Mouse (Mus musculus) limb, embryonic 15.5 days (tissue): ENCODE results near the gene Bco1. TPM values are rescaled to one million over a fixed set of nuclear protein-coding genes. Genes with fewer than 3 reads are reported as not detected.

Source experiments
- ATAC-seq: fragments of 200-750 bp; cut with Nextera tagmentation; 2 replicates; pipeline ENCODE4 v1.8.0; 2017; ENCODE audit warnings: low read depth, moderate TSS enrichment; ENCODE audit not compliant: insufficient number of reproducible peaks, low FRiP score, low TSS enrichment
- H3K27ac ChIP-seq: fragments of 300-500 bp; sonication (generic); 2 replicates; pipeline ENCODE4 v1.5.1; 2015; ENCODE audit warnings: moderate library complexity, mild to moderate bottlenecking, inconsistent platforms
- H3K27me3 ChIP-seq: fragments of 300-500 bp; sonication (generic); 2 replicates; pipeline ENCODE4 v1.6.1; 2015; ENCODE audit warnings: inconsistent platforms
- H3K36me3 ChIP-seq: fragments of 300-500 bp; sonication (generic); 2 replicates; pipeline ENCODE4 v1.6.1; 2015; ENCODE audit warnings: inconsistent platforms
- H3K4me1 ChIP-seq: fragments of 300-500 bp; sonication (generic); 2 replicates; pipeline ENCODE4 v1.6.1; 2015; ENCODE audit warnings: inconsistent platforms
- H3K4me2 ChIP-seq: fragments of 300-500 bp; sonication (generic); 2 replicates; pipeline ENCODE4 v1.6.1; 2015; ENCODE audit warnings: mild to moderate bottlenecking, inconsistent platforms
- H3K4me3 ChIP-seq: fragments of 300-500 bp; sonication (generic); 2 replicates; pipeline ENCODE4 v1.5.1; 2015; ENCODE audit warnings: mild to moderate bottlenecking, inconsistent platforms
- H3K9ac ChIP-seq: fragments of 300-500 bp; sonication (generic); 2 replicates; pipeline ENCODE4 v1.6.1; 2015; ENCODE audit warnings: inconsistent platforms
- H3K9me3 ChIP-seq: fragments of 300-500 bp; sonication (generic); 2 replicates; pipeline ENCODE4 v1.6.1; 2016; ENCODE audit warnings: inconsistent platforms
- whole genome bisulfite sequencing: fragments of 180-500 bp; shearing (Covaris S2); methylation state at CpG from one replicate; pipeline ENCODE4 v1.1.7; 2015; 5-methylcytosine and 5-hydroxymethylcytosine counted together
- polyA plus RNA-seq: library from polyadenylated mRNA; unstranded; fragments of >200 nt; fragmentation: Nextera tagmentation; extraction: Ambion mirVana; gene quantifications from 2 replicates; pipeline ENCODE4 v1.2.1, GENCODE M21; 2015

The Bco1 gene
- polyA plus RNA-seq, 1 experiment from 2014 or later, result 0.47 TPM

DNA sequence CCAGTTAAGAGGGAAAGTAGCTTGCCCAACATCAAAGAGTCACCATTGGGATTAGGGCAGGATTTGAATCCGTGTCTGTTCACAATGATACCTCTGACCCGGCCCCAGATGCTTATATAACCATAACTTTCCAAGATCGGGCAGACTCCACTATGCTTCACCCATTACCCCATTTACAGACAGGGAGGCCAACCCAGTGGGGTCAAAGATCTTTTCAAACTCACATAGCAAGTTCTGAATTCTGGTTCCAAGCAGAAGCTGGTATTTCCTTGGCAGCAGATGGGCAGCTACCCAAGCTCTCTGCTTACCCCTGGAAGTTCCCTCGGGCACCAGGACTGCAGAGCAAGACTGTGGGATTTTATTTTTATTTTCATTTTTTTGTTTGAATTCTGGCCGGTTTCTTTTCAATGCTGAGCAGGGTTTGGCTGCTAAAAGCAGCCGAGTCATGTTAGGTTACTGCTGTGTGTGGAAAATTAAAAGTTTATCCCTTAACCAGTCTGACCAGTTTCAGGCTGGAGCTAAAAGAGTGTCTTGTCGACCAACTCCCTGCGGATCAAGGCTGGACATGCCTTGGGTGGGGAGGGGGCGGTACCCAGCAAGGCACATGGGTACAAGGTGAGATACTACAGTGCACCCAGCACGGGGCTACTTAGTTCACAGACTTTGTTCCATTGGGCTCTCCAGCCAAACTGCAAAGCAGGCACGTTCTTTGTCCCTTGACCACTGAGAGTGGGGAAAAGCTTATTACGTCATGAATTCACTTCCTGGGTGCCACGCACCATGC lies 28.4 kb downstream of the Bco1 start:
- H3K4me3 ChIP-seq, result no peak overlapping the region
- H3K27me3 ChIP-seq, result no peaks in the 10 kb centered on the region
- ATAC-seq, result peak; percentile 26; the same call in 1 of the 2 replicates
- H3K9ac ChIP-seq, result no peak overlapping the region
- no peaks in the 10 kb centered on the region for H3K36me3 ChIP-seq
- H3K4me2 ChIP-seq, result no peak overlapping the region
- H3K4me1 ChIP-seq, result peaks cover 2% of the 10 kb centered on the region; the same call in 1 of the 2 replicates
- 62% methylated on average over 13 of the region's 13 CpGs for WGBS
- H3K9me3 ChIP-seq, result no peaks in the 10 kb centered on the region
- H3K27ac ChIP-seq, result peak overlapping the region; percentile 74

DNA sequence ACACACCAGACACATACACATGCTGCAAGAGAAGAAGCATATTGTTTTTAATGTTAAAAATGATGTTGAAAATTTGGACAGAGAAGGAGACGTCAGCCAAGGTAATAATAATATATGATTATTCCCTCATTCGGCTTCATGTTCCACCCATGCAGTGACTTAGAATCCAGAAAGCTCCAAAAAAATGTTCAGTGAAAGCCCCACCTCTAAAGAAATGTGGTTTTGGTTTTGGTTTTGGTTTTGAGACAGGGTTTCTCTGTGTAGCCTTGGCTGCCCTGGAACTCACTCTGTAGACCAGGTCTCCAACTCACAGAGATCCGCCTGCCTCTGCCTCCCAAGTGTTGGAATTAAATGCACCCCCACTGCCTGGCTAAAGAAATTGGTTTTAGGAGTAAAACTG lies 30.2 kb downstream of the Bco1 start:
- ATAC-seq, result no peak
- no peak overlapping the region for H3K27ac ChIP-seq
- H3K9me3 ChIP-seq, result no peaks in the 10 kb centered on the region
- no peak overlapping the region for H3K4me2 ChIP-seq
- H3K36me3 ChIP-seq, result no peaks in the 10 kb centered on the region
- WGBS, result 83% methylated on average over 3 of the region's 3 CpGs
- H3K4me1 ChIP-seq, result peaks cover 2% of the 10 kb centered on the region; the same call in 1 of the 2 replicates
- no peak overlapping the region for H3K4me3 ChIP-seq
- H3K27me3 ChIP-seq, result no peaks in the 10 kb centered on the region
- no peak overlapping the region for H3K9ac ChIP-seq

DNA sequence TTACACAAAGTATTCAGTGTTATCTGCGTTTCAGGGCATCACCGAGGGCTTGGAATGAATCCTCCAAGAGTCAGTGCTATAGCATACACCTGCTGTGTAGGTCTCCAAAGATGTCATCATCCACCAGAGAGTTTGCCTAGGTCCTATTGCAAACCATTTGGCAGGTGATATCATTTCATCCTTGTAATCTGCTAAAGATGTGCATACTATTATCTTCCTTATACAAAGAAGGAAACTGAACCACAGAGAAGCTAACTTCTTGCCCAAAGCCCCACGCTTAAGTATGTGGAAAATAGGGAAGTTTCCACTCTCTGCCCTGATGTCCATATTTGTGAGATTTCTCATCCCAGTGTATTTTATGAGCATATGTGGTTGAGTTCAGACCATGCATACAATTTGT lies 30.8 kb downstream of the Bco1 start:
- H3K4me3 ChIP-seq, result no peak overlapping the region
- no peak for ATAC-seq
- no peaks in the 10 kb centered on the region for H3K9me3 ChIP-seq
- H3K9ac ChIP-seq, result no peak overlapping the region
- no peaks in the 10 kb centered on the region for H3K36me3 ChIP-seq
- no peaks in the 10 kb centered on the region for H3K27me3 ChIP-seq
- H3K27ac ChIP-seq, result no peak overlapping the region
- no peak overlapping the region for H3K4me2 ChIP-seq
- WGBS, result 94% methylated on average over 3 of the region's 3 CpGs
- peaks cover 2% of the 10 kb centered on the region; the same call in 1 of the 2 replicates for H3K4me1 ChIP-seq

DNA sequence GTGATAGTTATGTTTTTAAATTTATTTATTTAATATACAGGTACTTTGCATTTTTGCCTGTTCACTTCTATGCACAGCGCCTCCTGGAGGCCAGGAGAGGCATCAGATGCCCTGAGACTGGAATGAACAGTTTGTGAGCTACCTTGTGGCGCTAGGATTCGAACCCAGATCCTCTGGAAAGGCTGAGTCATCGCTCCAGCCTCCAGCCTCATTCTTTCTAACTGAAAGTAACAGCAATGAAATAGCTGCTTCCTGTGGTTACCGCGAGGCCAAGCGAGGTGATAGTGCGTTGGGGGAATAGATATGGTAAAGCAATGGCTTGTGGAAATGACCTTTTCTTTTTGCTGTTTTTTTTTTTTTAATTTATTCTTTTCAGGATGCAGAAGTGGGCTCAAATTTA lies 31.4 kb downstream of the Bco1 start:
- 82% methylated on average over 8 of the region's 8 CpGs for WGBS
- peaks cover 2% of the 10 kb centered on the region; the same call in 1 of the 2 replicates for H3K4me1 ChIP-seq
- no peaks in the 10 kb centered on the region for H3K27me3 ChIP-seq
- no peak overlapping the region for H3K9ac ChIP-seq
- H3K4me3 ChIP-seq, result no peak overlapping the region
- H3K4me2 ChIP-seq, result no peak overlapping the region
- H3K9me3 ChIP-seq, result no peaks in the 10 kb centered on the region
- H3K36me3 ChIP-seq, result no peaks in the 10 kb centered on the region
- no peak overlapping the region for H3K27ac ChIP-seq
- ATAC-seq, result no peak

DNA sequence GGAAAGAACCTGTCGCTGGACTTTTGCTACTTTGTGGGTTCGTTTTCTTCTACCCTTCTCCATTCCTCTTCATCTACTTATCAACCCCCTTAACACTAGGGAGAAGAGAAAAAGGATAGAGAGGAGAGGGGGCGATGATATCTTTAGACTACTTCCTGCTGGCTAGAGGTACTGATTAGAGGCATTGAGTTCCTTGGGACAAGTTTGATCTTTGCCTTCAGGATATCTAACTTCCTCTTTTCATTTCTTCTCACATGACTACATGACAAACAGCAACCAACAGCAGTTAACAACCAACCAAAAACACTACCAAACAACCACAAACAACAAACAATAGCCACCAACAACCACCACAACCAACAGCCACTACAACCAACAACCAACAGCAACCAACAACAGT lies 38.0 kb downstream of the Bco1 start:
- no peak overlapping the region for H3K4me3 ChIP-seq
- H3K27me3 ChIP-seq, result peaks cover 3% of the 10 kb centered on the region; the same call in 1 of the 2 replicates
- H3K9ac ChIP-seq, result no peak overlapping the region
- no peaks in the 10 kb centered on the region for H3K9me3 ChIP-seq
- no peak overlapping the region for H3K27ac ChIP-seq
- H3K36me3 ChIP-seq, result no peaks in the 10 kb centered on the region
- no peak for ATAC-seq
- H3K4me2 ChIP-seq, result no peak overlapping the region
- WGBS, result 96% methylated on average over 3 of the region's 3 CpGs
- H3K4me1 ChIP-seq, result no peaks in the 10 kb centered on the region

DNA sequence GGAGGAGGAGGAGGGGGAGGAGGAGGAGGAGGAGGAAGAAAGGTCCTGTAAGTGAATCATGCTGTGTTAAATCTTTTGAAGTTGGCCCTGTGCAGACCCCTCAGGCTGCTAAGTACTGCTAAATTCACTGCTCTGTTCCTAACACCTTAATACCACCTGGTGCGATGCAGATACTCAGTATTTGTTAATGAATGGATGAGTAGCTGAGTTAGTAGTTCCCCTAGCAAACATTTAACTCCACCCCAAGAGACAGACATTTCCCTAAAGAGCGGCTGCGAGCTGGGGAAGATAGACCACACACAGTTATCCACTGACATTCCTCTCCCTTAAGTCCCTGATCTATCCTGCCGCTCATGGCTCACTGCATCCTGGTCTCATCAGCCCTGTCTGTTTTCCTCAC lies 40.7 kb downstream of the Bco1 start:
- Histone ChIP-seq H3K36me3 (no peaks in the 10 kb centered on the region), H3K4me3 (no peak overlapping the region), H3K4me2 (no peak overlapping the region), H3K9ac (no peak overlapping the region), H3K27me3 (peaks cover 3% of the 10 kb centered on the region; the same call in 1 of the 2 replicates), H3K9me3 (no peaks in the 10 kb centered on the region), H3K27ac (no peak overlapping the region), H3K4me1 (no peaks in the 10 kb centered on the region)
- ATAC-seq, result no peak
- 8% methylated on average over 4 of the region's 4 CpGs for WGBS

DNA sequence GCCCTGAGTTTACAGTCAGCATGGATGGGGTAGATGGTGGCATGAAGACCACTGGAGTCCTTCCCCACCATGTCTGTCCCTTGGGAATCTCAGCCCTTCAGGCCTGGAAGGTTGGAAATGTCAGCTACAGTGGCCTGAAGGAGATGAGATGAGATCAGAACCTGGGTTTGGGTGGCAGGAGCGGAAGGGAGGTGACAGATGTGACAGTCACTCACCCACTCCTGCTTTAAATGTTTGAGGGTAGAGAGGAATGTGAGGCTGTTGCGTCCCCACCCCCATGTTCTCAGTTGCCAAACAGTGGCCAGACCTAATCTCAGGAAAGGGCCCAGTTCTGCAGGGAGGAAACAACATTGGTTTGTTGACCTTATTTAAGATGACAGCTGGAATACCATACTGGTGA lies 41.1 kb downstream of the Bco1 start:
- H3K27me3 ChIP-seq, result peaks cover 3% of the 10 kb centered on the region; the same call in 1 of the 2 replicates
- no peak for ATAC-seq
- no peak overlapping the region for H3K9ac ChIP-seq
- H3K27ac ChIP-seq, result no peak overlapping the region
- H3K4me3 ChIP-seq, result no peak overlapping the region
- no peaks in the 10 kb centered on the region for H3K9me3 ChIP-seq
- no peaks in the 10 kb centered on the region for H3K4me1 ChIP-seq
- H3K4me2 ChIP-seq, result no peak overlapping the region
- H3K36me3 ChIP-seq, result no peaks in the 10 kb centered on the region
- 34% methylated on average over 2 of the region's 2 CpGs for WGBS

DNA sequence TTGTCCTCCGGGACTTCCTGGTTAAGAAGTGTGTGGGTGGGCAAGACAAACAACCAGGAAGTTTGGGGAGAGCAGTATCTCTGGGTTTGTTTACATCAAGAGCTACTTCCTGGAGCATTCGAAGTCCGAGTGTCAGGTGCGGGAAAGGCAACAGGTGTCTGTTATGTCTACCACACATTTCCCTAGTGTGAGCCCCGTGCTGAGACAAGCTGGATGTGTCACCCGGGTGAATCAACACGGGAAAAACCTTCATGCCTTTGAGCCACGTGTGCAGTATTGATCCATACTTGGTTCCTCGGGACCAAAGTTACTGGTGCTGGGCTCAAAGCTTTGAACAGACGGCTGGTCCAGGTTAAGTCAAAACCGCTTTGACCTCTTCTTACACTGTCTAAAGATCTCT lies 41.7 kb downstream of the Bco1 start:
- Histone ChIP-seq H3K9me3 (no peaks in the 10 kb centered on the region), H3K36me3 (no peaks in the 10 kb centered on the region), H3K9ac (no peak overlapping the region), H3K4me3 (no peak overlapping the region), H3K27me3 (peaks cover 3% of the 10 kb centered on the region; the same call in 1 of the 2 replicates), H3K4me2 (no peak overlapping the region), H3K27ac (no peak overlapping the region), H3K4me1 (no peaks in the 10 kb centered on the region)
- WGBS, result 57% methylated on average over 11 of the region's 11 CpGs
- no peak for ATAC-seq

DNA sequence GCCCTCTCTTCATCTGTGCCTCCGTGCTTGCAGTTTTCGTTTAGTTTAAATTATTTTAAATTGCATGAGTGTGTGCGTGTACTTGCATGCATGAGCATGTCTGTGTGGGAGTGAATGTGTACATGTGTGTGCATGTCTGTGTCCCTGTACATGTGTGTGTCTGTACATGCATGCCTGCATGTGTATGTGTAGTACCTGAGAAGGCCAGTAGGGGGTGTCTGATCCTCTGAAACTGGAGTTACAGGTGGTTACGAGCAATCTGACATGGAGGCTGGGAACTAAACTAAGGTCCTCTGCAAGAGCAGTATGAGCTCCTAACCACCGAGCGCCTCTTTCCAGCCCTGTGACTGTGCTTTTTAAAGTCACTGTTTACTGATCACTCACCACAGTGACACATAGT lies 52.9 kb downstream of the Bco1 start:
- Histone ChIP-seq H3K9ac (no peak overlapping the region), H3K27me3 (no peaks in the 10 kb centered on the region), H3K36me3 (no peaks in the 10 kb centered on the region), H3K4me3 (no peak overlapping the region), H3K9me3 (no peaks in the 10 kb centered on the region), H3K4me2 (no peak overlapping the region), H3K4me1 (no peaks in the 10 kb centered on the region), H3K27ac (no peak overlapping the region)
- 91% methylated on average over 6 of the region's 6 CpGs for WGBS
- no peak for ATAC-seq

DNA sequence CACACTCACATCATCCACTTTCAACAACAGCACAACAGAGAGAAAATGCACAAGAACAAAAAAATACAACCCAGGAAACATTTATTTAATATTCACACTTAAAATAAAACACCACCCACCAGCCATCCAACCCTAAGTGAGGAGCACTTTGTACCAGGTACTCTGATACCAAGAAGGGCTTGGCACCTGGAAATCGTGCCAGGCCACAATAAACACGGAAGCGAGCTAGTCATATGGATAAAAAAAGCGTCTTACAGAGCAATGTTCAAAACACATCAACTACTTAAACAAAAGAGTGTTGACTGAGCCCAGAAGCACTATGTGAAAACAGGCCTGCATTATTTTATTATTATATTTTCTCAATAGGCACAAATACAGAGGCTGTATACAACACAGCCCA lies 60.5 kb downstream of the Bco1 start:
- no peak overlapping the region for H3K4me2 ChIP-seq
- no peaks in the 10 kb centered on the region for H3K9me3 ChIP-seq
- whole genome bisulfite sequencing, result 89% methylated on average over 4 of the region's 4 CpGs
- H3K4me3 ChIP-seq, result no peak overlapping the region
- H3K27me3 ChIP-seq, result no peaks in the 10 kb centered on the region
- ATAC-seq, result no peak
- peaks cover 17% of the 10 kb centered on the region for H3K4me1 ChIP-seq
- H3K27ac ChIP-seq, result no peak overlapping the region
- H3K36me3 ChIP-seq, result no peaks in the 10 kb centered on the region
- no peak overlapping the region for H3K9ac ChIP-seq

DNA sequence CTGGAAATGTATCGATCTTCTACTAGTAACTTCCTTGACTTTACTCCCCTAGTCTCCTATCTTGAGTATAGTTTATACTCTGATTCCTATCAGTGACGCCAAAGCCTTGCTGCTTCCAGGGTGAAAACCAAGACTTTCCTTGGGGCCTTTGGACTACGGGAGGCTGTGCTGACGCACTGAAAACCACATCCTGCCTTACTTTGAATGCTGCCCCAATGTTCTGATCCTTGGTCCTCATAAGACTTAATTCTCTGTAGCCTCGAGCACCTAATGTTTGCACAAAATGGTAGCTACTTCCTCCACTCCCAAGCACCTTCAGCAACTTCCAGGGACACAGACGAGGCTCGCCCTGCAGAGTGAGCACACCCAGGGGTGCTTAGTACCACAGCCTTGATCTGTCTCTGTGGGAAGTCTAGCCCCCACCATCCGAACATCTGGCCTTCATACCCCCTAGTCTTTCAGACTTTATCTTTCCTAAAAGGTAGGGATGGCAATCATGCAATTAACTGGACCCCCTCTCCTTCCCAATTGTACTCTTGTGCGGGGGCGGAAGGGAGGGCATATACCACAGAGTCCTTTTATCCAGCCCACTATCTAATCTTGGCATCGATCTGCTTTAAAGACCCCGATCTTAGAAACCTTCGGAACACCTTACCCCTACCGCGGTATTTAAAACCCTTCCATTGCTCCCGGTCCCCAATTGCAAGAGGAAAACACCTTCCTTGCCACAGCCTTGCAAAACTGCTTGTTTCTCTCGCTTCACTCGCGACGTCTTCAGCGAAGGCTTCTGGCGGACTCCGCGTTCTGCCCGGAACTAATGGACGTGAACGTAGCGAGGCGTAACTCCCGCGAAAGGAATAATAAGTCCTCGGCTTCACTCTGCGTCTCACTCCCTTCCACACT lies 61.5 kb downstream of the Bco1 start:
- peak overlapping the region; percentile 81 for H3K4me2 ChIP-seq
- H3K4me3 ChIP-seq, result peak overlapping the region; percentile 86
- H3K4me1 ChIP-seq, result peaks cover 17% of the 10 kb centered on the region
- peak overlapping the region; percentile 33 for H3K9ac ChIP-seq
- peak; percentile 2; the same call in 1 of the 2 replicates for ATAC-seq
- H3K9me3 ChIP-seq, result no peaks in the 10 kb centered on the region
- H3K27me3 ChIP-seq, result no peaks in the 10 kb centered on the region
- peak overlapping the region; percentile 89 for H3K27ac ChIP-seq
- 10% methylated on average over 33 of the region's 33 CpGs for WGBS
- H3K36me3 ChIP-seq, result no peaks in the 10 kb centered on the region

DNA sequence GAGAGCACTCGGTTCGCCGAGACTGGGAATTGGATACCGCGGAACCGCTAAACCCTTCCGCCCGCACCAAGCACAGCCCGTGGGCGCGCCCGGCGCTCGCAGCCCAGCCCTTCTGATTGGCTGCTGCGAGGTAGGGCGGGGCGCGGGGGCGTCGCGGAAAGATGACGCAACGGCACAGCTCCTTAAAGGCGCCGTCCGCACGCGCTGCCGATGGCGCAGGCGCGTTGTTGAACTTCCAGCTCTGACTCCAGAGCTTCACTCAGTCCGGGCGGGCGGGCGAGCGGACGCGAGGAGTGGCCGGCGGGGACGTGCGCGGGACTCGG lies 62.1 kb downstream of the Bco1 start:
- peaks cover 17% of the 10 kb centered on the region for H3K4me1 ChIP-seq
- no peaks in the 10 kb centered on the region for H3K36me3 ChIP-seq
- peak overlapping the region; percentile 89 for H3K27ac ChIP-seq
- WGBS, result under 1% methylated on average over 41 of the region's 45 CpGs
- no peaks in the 10 kb centered on the region for H3K9me3 ChIP-seq
- peak; percentile 91 for ATAC-seq
- peak overlapping the region; percentile 97 for H3K9ac ChIP-seq
- no peaks in the 10 kb centered on the region for H3K27me3 ChIP-seq
- peak overlapping the region; percentile 81 for H3K4me2 ChIP-seq
- peak overlapping the region; percentile 86 for H3K4me3 ChIP-seq
